Mouse (Mus musculus): Measurements from ENCODE around the gene Dpep1.

GRCm38 (mm10) chr8:123231742-123232141 is 45.7 kb downstream of the Dpep1 start:
- TF ChIP-seq CTCF (IDR thresholded peaks at IDR 0.05; ENCODE audit: control insufficient read depth, insufficient read depth, insufficient read length) = no peak
- no peak for TF ChIP-seq USF1 (IDR thresholded peaks at IDR 0.05; ENCODE audit: low read depth)
- no peak for TF ChIP-seq MYOG (IDR thresholded peaks at IDR 0.05; ENCODE audit: control insufficient read depth, extremely low read depth, insufficient read length)
- no peak for TF ChIP-seq FOSL1 (IDR thresholded peaks at IDR 0.05; ENCODE audit: insufficient read depth, low read length, poor library complexity, severe bottlenecking)

All from C2C12 (cell line).